Mouse (Mus musculus): ENCODE measurements around the gene Ddr1. TPM values are rescaled to one million over a fixed set of nuclear protein-coding genes. Genes with fewer than 3 reads are reported as not detected.

The Ddr1 gene
- polyA plus RNA-seq, 2 experiments, result 49.4 to 58.2 TPM

DNA sequence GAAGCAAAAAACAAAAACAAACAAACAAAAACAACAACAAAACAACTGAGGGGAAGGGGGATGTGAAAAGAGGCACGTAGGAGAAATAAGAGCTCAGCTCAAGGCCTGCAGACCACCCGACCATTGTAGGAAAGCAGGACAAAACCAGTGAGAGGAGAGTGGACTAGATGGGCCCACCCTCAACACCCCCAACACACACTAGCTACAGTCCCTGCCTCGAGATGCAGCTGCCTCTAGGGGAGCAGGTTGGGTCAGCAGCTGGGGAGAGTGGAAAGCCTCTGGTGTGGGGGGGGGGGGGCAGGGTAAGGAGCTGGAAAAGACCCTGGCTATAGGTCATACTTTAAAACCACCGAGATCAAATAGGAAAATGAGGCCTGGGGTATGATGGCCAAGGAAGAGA lies 1.8 kb downstream of the Ddr1 start:
- Histone ChIP-seq H3K4me1 (ENCODE audit: control insufficient read depth, insufficient read depth, low read length) (peaks cover 40% of the 10 kb centered on the region), H3K9me3 (ENCODE audit: control insufficient read depth, low read length) (no peaks in the 10 kb centered on the region), H3K4me3 (replicated peaks; ENCODE audit: low read length) (peak overlapping the region; percentile 68), H3K4me2 (replicated peaks; ENCODE audit: low read depth, low read length, severe bottlenecking) (peak overlapping the region; percentile 83), H3K9ac (ENCODE audit: low read depth, low read length, severe bottlenecking) (peak overlapping the region; percentile 73; the same call in 1 of the 2 replicates), H3K36me3 (ENCODE audit: control insufficient read depth, insufficient read depth, low read length) (no peaks in the 10 kb centered on the region), H3K27me3 (ENCODE audit: control insufficient read depth, insufficient read depth, low read length) (no peaks in the 10 kb centered on the region; the same call in 1 of the 2 replicates), H3K27ac (replicated peaks; ENCODE audit: low read depth, low read length) (peak overlapping the region; percentile 90)
- no peak for ATAC-seq (ENCODE audit: low FRiP score, low read depth)
- WGBS, result 20% methylated on average over 4 of the region's 4 CpGs
- DNase-seq (ENCODE audit: low spot score), result no peak
- no peak for TF ChIP-seq POLR2A (IDR thresholded peaks at IDR 0.05; ENCODE audit: borderline replicate concordance, extremely low read depth, insufficient read depth, insufficient read length)

- ATAC-seq (ENCODE audit: low FRiP score, low read depth), result no peak
- no peaks in the 10 kb centered on the region for H3K9me3 ChIP-seq (ENCODE audit: control insufficient read depth, low read length)
- WGBS, result 3% methylated on average over 16 of the region's 16 CpGs
- peak overlapping the region; percentile 68 for H3K4me3 ChIP-seq (replicated peaks; ENCODE audit: low read length)
- peak overlapping the region; percentile 90 for H3K27ac ChIP-seq (replicated peaks; ENCODE audit: low read depth, low read length)
- peaks cover 46% of the 10 kb centered on the region for H3K4me1 ChIP-seq (ENCODE audit: control insufficient read depth, insufficient read depth, low read length)
- H3K27me3 ChIP-seq (ENCODE audit: control insufficient read depth, insufficient read depth, low read length), result no peaks in the 10 kb centered on the region; the same call in 1 of the 2 replicates
- peak overlapping the region; percentile 83 for H3K4me2 ChIP-seq (replicated peaks; ENCODE audit: low read depth, low read length, severe bottlenecking)
- TF ChIP-seq POLR2A (IDR thresholded peaks at IDR 0.05; ENCODE audit: borderline replicate concordance, extremely low read depth, insufficient read depth, insufficient read length), result no peak
- peak; percentile 60 for DNase-seq (ENCODE audit: low spot score)
- H3K9ac ChIP-seq (ENCODE audit: low read depth, low read length, severe bottlenecking), result peak overlapping the region; percentile 73
- H3K36me3 ChIP-seq (ENCODE audit: control insufficient read depth, insufficient read depth, low read length), result no peaks in the 10 kb centered on the region
Measured at GRCm38 (mm10) chr17:35701978-35702461, 2.4 kb downstream of the Ddr1 start.

DNA sequence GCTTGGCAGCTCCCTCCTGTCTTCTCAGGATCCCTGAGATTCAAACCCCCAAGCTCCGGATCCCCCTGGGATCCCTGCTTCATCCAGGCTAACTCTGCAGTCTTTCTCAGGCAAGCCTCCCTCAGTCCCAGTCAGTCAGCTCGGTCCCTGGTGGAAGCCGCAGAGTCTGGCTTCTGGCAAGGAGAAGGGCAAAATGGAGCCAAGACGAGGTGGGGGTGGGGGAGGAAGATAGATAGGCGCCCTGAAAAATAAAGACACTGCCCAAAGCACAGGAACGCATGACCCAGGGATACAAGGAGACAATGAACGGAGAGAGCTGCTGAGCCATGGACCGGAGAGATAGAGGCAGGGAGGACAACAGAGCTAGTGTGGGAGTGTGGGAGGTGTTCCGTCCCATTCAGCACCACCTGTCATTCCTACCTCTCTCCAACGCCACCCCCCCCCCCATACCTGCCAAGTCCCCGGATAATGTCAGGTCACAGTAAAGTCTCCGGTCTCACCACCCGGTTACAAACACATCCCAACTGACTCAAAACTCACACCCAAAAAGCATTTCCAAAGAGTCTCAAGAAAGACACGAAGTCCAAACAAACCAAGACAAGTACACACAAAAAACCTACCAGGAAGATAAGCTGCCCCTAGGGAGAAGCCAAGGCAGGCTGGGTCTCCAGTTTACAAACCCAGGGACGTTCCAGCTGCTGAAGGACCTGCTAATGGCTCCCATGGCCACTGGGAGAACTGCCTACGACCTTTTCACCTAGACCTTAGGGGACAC lies 3.0 kb downstream of the Ddr1 start:
- H3K9me3 ChIP-seq (ENCODE audit: control insufficient read depth, low read length), result no peaks in the 10 kb centered on the region
- no peaks in the 10 kb centered on the region for H3K36me3 ChIP-seq (ENCODE audit: control insufficient read depth, insufficient read depth, low read length)
- no peak for ATAC-seq (ENCODE audit: low FRiP score, low read depth)
- peaks cover 49% of the 10 kb centered on the region for H3K4me1 ChIP-seq (ENCODE audit: control insufficient read depth, insufficient read depth, low read length)
- no peak for TF ChIP-seq POLR2A (IDR thresholded peaks at IDR 0.05; ENCODE audit: borderline replicate concordance, extremely low read depth, insufficient read depth, insufficient read length)
- 6% methylated on average over 16 of the region's 16 CpGs for WGBS
- no peaks in the 10 kb centered on the region; the same call in 1 of the 2 replicates for H3K27me3 ChIP-seq (ENCODE audit: control insufficient read depth, insufficient read depth, low read length)
- peak overlapping the region; percentile 90 for H3K27ac ChIP-seq (replicated peaks; ENCODE audit: low read depth, low read length)
- peak overlapping the region; percentile 68 for H3K4me3 ChIP-seq (replicated peaks; ENCODE audit: low read length)
- peak overlapping the region; percentile 83 for H3K4me2 ChIP-seq (replicated peaks; ENCODE audit: low read depth, low read length, severe bottlenecking)
- no peak for DNase-seq (ENCODE audit: low spot score)
- peak overlapping the region; percentile 73 for H3K9ac ChIP-seq (ENCODE audit: low read depth, low read length, severe bottlenecking)

- ATAC-seq (ENCODE audit: low FRiP score, low read depth) (peak; percentile 62), DNase-seq (ENCODE audit: low spot score) (peak; percentile 87)
- H3K27me3 ChIP-seq (ENCODE audit: control insufficient read depth, insufficient read depth, low read length), result no peaks in the 10 kb centered on the region; the same call in 1 of the 2 replicates
- peak overlapping the region; percentile 90 for H3K27ac ChIP-seq (replicated peaks; ENCODE audit: low read depth, low read length)
- H3K36me3 ChIP-seq (ENCODE audit: control insufficient read depth, insufficient read depth, low read length), result peaks cover 2% of the 10 kb centered on the region; the same call in 1 of the 2 replicates
- peak overlapping the region; percentile 73 for H3K9ac ChIP-seq (ENCODE audit: low read depth, low read length, severe bottlenecking)
- H3K4me2 ChIP-seq (replicated peaks; ENCODE audit: low read depth, low read length, severe bottlenecking), result peak overlapping the region; percentile 83
- H3K9me3 ChIP-seq (ENCODE audit: control insufficient read depth, low read length), result 0 out of 2 replicates have a peak, but pooled peaks cover 1% of the 10 kb centered on the region
- H3K4me1 ChIP-seq (ENCODE audit: control insufficient read depth, insufficient read depth, low read length), result peaks cover 49% of the 10 kb centered on the region
- 0 out of 2 replicates have a peak, but pooled peaks have one; percentile 1 for TF ChIP-seq POLR2A (IDR thresholded peaks at IDR 0.05; ENCODE audit: borderline replicate concordance, extremely low read depth, insufficient read depth, insufficient read length)
- under 1% methylated on average over 28 of the region's 66 CpGs for WGBS
- peak overlapping the region; percentile 68 for H3K4me3 ChIP-seq (replicated peaks; ENCODE audit: low read length)
Measured at GRCm38 (mm10) chr17:35700371-35700961, 4.0 kb downstream of the Ddr1 start.

DNA sequence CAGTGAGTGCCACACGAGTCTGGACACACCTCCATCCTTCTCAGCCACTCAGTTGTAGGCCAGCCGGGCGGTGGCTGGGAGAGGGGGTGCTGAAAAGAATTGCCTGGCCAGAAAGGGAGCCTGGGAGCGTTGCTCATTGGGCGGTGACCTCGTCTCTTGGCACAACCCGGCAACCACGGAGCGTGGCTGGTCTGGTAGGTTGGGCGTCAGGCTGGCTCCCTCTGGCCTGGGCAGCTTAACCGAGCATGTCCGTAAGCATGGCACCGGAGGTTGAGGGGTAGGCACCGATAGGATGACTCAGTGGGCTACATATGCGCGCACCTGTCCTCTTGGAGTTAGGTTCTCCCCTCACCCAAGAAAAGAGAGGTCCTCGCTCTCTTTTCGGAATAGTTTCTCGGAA lies 4.5 kb downstream of the Ddr1 start:
- H3K36me3 ChIP-seq (ENCODE audit: control insufficient read depth, insufficient read depth, low read length), result peaks cover 8% of the 10 kb centered on the region; the same call in 1 of the 2 replicates
- ATAC-seq (ENCODE audit: low FRiP score, low read depth), result no peak
- 4% methylated on average over 19 of the region's 19 CpGs for WGBS
- H3K27ac ChIP-seq (replicated peaks; ENCODE audit: low read depth, low read length), result peak overlapping the region; percentile 90
- peak overlapping the region; percentile 83 for H3K4me2 ChIP-seq (replicated peaks; ENCODE audit: low read depth, low read length, severe bottlenecking)
- peak overlapping the region; percentile 68 for H3K4me3 ChIP-seq (replicated peaks; ENCODE audit: low read length)
- H3K9ac ChIP-seq (ENCODE audit: low read depth, low read length, severe bottlenecking), result peak overlapping the region; percentile 73
- 0 out of 2 replicates have a peak, but pooled peaks cover 4% of the 10 kb centered on the region for H3K9me3 ChIP-seq (ENCODE audit: control insufficient read depth, low read length)
- no peaks in the 10 kb centered on the region; the same call in 1 of the 2 replicates for H3K27me3 ChIP-seq (ENCODE audit: control insufficient read depth, insufficient read depth, low read length)
- peak; percentile 38 for DNase-seq (ENCODE audit: low spot score)
- TF ChIP-seq POLR2A (IDR thresholded peaks at IDR 0.05; ENCODE audit: borderline replicate concordance, extremely low read depth, insufficient read depth, insufficient read length), result no peak
- peaks cover 49% of the 10 kb centered on the region for H3K4me1 ChIP-seq (ENCODE audit: control insufficient read depth, insufficient read depth, low read length)
